In the genomic region with DNA sequence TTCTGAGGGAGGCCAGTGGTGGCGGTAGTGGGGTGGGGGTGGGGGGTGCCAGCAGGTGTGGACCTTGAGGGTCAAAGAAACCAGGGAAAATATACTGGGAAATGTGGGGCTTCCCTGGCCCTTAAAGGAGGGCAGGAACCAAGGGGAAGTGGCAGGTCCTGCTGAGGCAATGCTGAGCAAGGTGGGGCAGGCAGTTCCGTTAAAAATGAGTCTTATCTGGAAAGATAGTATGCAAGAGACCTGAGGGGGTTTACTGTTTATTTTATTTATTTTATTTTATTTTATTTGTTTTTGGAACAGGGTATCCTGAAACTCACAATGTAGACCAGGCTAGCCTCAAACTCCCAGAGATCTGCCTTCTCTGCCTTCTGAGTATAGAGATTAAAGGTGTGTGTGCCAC, we compare ENCODE assay signal across 9 mouse cellular contexts. TPM values are rescaled to one million over a fixed set of nuclear protein-coding genes. Genes with fewer than 3 reads are reported as not detected.
DNase-seq lines count a peak whose midpoint lies in the region; ATAC-seq and TF ChIP-seq lines count a peak whose summit lies in the region.
"Had no signal": no experiment of that assay in that cellular context is flagged by ENCODE, and none has a peak within 500 bp of the region (broad histone marks: within the 10 kb centered on the region; RNA-seq: fewer than 3 reads in every experiment).

No protein-coding gene starts in this region.

- H3K4me3 ChIP-seq in heart, embryonic 13.5 days: no peak overlapping the region
- no peak overlapping the region for H3K4me3 ChIP-seq in layer of hippocampus, adult 2 months
- no peak overlapping the region for H3K4me3 ChIP-seq in cortical plate, adult 2 months (ENCODE audit: insufficient read depth, low read length)
- no peak overlapping the region for H3K4me3 ChIP-seq in macrophage (ENCODE audit: inconsistent target)
- H3K4me3 ChIP-seq: forebrain, embryonic 15.5 days had no signal

- no peak for DNase-seq in heart, postnatal 4 days
- no peak for DNase-seq in layer of hippocampus, adult 2 months (ENCODE audit: low spot score in 2 of 2)
- no peak for DNase-seq in layer of hippocampus, postnatal 36 days
- DNase-seq in ovary, postnatal 10 days (ENCODE audit: low spot score): no peak
- DNase-seq in layer of hippocampus, adult 8-10 months (ENCODE audit: low spot score in 2 of 2): no peak

- peaks cover 69% of the 10 kb centered on the region for H3K36me3 ChIP-seq in heart, embryonic 13.5 days
- 0 out of 2 replicates have a peak, but pooled peaks cover 8% of the 10 kb centered on the region for H3K36me3 ChIP-seq in macrophage (ENCODE audit: inconsistent target)
- H3K36me3 ChIP-seq: forebrain, embryonic 15.5 days had no signal

- peak overlapping the region; percentile 97 for H3K27ac ChIP-seq in heart, embryonic 13.5 days (replicated peaks)
- peak overlapping the region; percentile 92; the same call in 1 of the 2 replicates for H3K27ac ChIP-seq in layer of hippocampus, adult 2 months
- H3K27ac ChIP-seq in cortical plate, adult 2 months (ENCODE audit: insufficient read depth, low read length): peak overlapping the region; percentile 71; the same call in 1 of the 2 replicates
- H3K27ac ChIP-seq in macrophage: peak overlapping the region; percentile 99

- TF ChIP-seq CTCF in layer of hippocampus, adult 2 months (conservative IDR thresholded peaks at IDR 0.05): no peak
- TF ChIP-seq CTCF in cortical plate, adult 2 months (IDR thresholded peaks at IDR 0.05; ENCODE audit: extremely low read depth, insufficient read depth, low read length): no peak

- H3K79me2 ChIP-seq in macrophage (ENCODE audit: inconsistent target): peaks cover 68% of the 10 kb centered on the region

- peak overlapping the region; percentile 45 for H3K4me2 ChIP-seq in heart, embryonic 13.5 days
- H3K4me2 ChIP-seq: forebrain, embryonic 15.5 days had no signal

- 42% methylated on average over 2 of the region's 2 CpGs for WGBS in heart, embryonic 13.5 days
- WGBS in macrophage (ENCODE audit: missing documents): 60% methylated on average over 1 of the region's 2 CpGs

- TF ChIP-seq POLR2A in cortical plate, adult 2 months (IDR thresholded peaks at IDR 0.05; ENCODE audit: extremely low read depth, insufficient read depth, low read length): no peak

- H3K9me3 ChIP-seq in heart, embryonic 13.5 days: no peaks in the 10 kb centered on the region
- H3K9me3 ChIP-seq: forebrain, embryonic 15.5 days had no signal

- no peak for ATAC-seq in heart, embryonic 13.5 days (ENCODE audit: extremely low read depth, insufficient number of reproducible peaks, low FRiP score, low TSS enrichment)
- ATAC-seq: forebrain, embryonic 15.5 days had no signal

- H3K27me3 ChIP-seq in heart, embryonic 13.5 days (replicated peaks): no peaks in the 10 kb centered on the region
- H3K27me3 ChIP-seq: forebrain, embryonic 15.5 days had no signal

- peak overlapping the region; percentile 74 for H3K9ac ChIP-seq in heart, embryonic 13.5 days
- H3K9ac ChIP-seq: forebrain, embryonic 15.5 days had no signal

- H3K4me1 ChIP-seq in heart, embryonic 13.5 days: peaks cover 59% of the 10 kb centered on the region
- peaks cover 19% of the 10 kb centered on the region for H3K4me1 ChIP-seq in cortical plate, adult 2 months (ENCODE audit: control insufficient read depth, insufficient read depth, low read length)

RNA-seq across cellular contexts. Expression of a gene that starts 50.9 kb away (rescaled TPM):
- polyA plus RNA-seq in heart, embryonic 13.5 days (2015; fragmentation: Nextera tagmentation; extraction: Ambion mirVana): 94.2 and 108 TPM in 2 replicates
- 100 to 1,000 TPM; 118 TPM for total RNA-seq in heart, postnatal 4 days (2021)
- 10 to 100 TPM; 70.3 to 82.5 TPM for total RNA-seq in layer of hippocampus, adult 2 months (2021)
- 10 to 100 TPM; 75.4 to 79.8 TPM for total RNA-seq in layer of hippocampus, postnatal 36 days (2021)
- 38.2 and 38.3 TPM in 2 replicates for polyA plus RNA-seq in cortical plate, adult 2 months (2012; rRNA removed)
- 1,000 to 10,000 TPM in 3 of 26 experiments, 100 to 1,000 TPM in 23; 182 to 1,452 (median 590) TPM for total RNA-seq in macrophage (2018; cell fraction: chromatin; rRNA removed)
- total RNA-seq in macrophage (2018; cell fraction: cytosol; rRNA removed): 100 to 1,000 TPM in 25 of 26 experiments, 10 to 100 TPM in 1; 83.9 to 342 (median 173) TPM
- total RNA-seq in macrophage (2018; cell fraction: nucleus; rRNA removed): 100 to 1,000 TPM; 125 to 674 (median 269) TPM
- polyA plus RNA-seq in macrophage (2018): 76.3 to 253 TPM (median 241 TPM) in 3 replicates
- 10 to 100 TPM; 74.0 to 91.8 (median 80.6) TPM for total RNA-seq in layer of hippocampus, adult 8-10 months (2022)
